Mouse (Mus musculus) hindbrain, embryonic 13.5 days (tissue): ENCODE measurements around the gene 1700016D06Rik. TPM values are rescaled to one million over a fixed set of nuclear protein-coding genes. Genes with fewer than 3 reads are reported as not detected.
"Not testable (repeated sequence)": the region's sequence is repeated elsewhere in the genome, so short reads cannot be mapped to it uniquely, and the experiment has no call there.

Experiments
- ATAC-seq: fragments of 200-750 bp; cut with Nextera tagmentation; 2 replicates; pipeline ENCODE4 v1.8.0; 2017; ENCODE audit warnings: moderate TSS enrichment; ENCODE audit not compliant: low FRiP score
- H3K27ac ChIP-seq: fragments of 300-500 bp; sonication (generic); 2 replicates; pipeline ENCODE4 v1.5.1; 2015; ENCODE audit warnings: inconsistent platforms, mild to moderate bottlenecking, moderate library complexity
- H3K27me3 ChIP-seq: fragments of 300-500 bp; sonication (generic); 2 replicates; pipeline ENCODE4 v1.6.1; 2015; ENCODE audit warnings: mild to moderate bottlenecking, inconsistent platforms
- H3K36me3 ChIP-seq: fragments of 300-500 bp; sonication (generic); 2 replicates; pipeline ENCODE4 v1.6.1; 2015; ENCODE audit warnings: mild to moderate bottlenecking, inconsistent platforms
- H3K4me1 ChIP-seq: fragments of 300-500 bp; sonication (generic); replicated peaks from 2 replicates; pipeline ENCODE4 v1.6.1; 2015; ENCODE audit warnings: inconsistent platforms
- H3K4me2 ChIP-seq: fragments of 300-500 bp; sonication (generic); 2 replicates; pipeline ENCODE4 v1.6.1; 2015; ENCODE audit warnings: inconsistent platforms, mild to moderate bottlenecking, moderate library complexity
- H3K4me3 ChIP-seq: fragments of 300-500 bp; sonication (generic); 2 replicates; pipeline ENCODE4 v1.5.1; 2015; ENCODE audit warnings: mild to moderate bottlenecking, inconsistent platforms
- H3K9ac ChIP-seq: fragments of 300-500 bp; sonication (generic); 2 replicates; pipeline ENCODE4 v1.6.1; 2015; ENCODE audit warnings: mild to moderate bottlenecking, inconsistent platforms
- H3K9me3 ChIP-seq: fragments of 300-500 bp; sonication (generic); 2 replicates; pipeline ENCODE4 v1.6.1; 2016; ENCODE audit warnings: inconsistent platforms
- WGBS: fragments of 180-500 bp; shearing (Covaris S2); methylation state at CpG from one replicate; pipeline ENCODE4 v1.1.7; 2015; 5-methylcytosine and 5-hydroxymethylcytosine counted together
- polyA plus RNA-seq: library from polyadenylated mRNA; unstranded; fragments of >200 nt; fragmentation: Nextera tagmentation; extraction: Ambion mirVana; gene quantifications from 2 replicates; pipeline ENCODE4 v1.2.1, GENCODE M21; 2015

The 1700016D06Rik gene
- polyA plus RNA-seq, 1 experiment from 2014 or later = not detected

- no peak for ATAC-seq
- 0 out of 2 replicates have a peak, but pooled peaks cover 11% of the 10 kb centered on the region for H3K27me3 ChIP-seq
- 81% methylated on average over 5 of the region's 5 CpGs for WGBS
- no peak overlapping the region for H3K27ac ChIP-seq
- no peaks in the 10 kb centered on the region for H3K36me3 ChIP-seq
- no peak overlapping the region for H3K9ac ChIP-seq
- H3K9me3 ChIP-seq = no peaks in the 10 kb centered on the region
- H3K4me1 ChIP-seq = peaks cover 4% of the 10 kb centered on the region
- no peak overlapping the region for H3K4me3 ChIP-seq
- no peak overlapping the region for H3K4me2 ChIP-seq
These were observed 1.3 kb downstream of the 1700016D06Rik start for GRCm38 (mm10) chr8:11699442-11700001.

GRCm38 (mm10) chr8:11697467-11697866 is 3.4 kb downstream of the 1700016D06Rik start:
- ATAC-seq = no peak
- peaks cover 4% of the 10 kb centered on the region for H3K4me1 ChIP-seq
- H3K9ac ChIP-seq = no peak overlapping the region
- H3K27me3 ChIP-seq = 0 out of 2 replicates have a peak, but pooled peaks cover 11% of the 10 kb centered on the region
- no peak overlapping the region for H3K27ac ChIP-seq
- H3K4me3 ChIP-seq = no peak overlapping the region
- WGBS = 89% methylated on average over 7 of the region's 7 CpGs
- H3K9me3 ChIP-seq = no peaks in the 10 kb centered on the region
- H3K36me3 ChIP-seq = no peaks in the 10 kb centered on the region
- no peak overlapping the region for H3K4me2 ChIP-seq

- Histone ChIP-seq H3K4me3 (no peak overlapping the region), H3K27me3 (0 out of 2 replicates have a peak, but pooled peaks cover 7% of the 10 kb centered on the region), H3K36me3 (no peaks in the 10 kb centered on the region), H3K9me3 (no peaks in the 10 kb centered on the region), H3K27ac (no peak overlapping the region), H3K4me1 (peaks cover 4% of the 10 kb centered on the region), H3K9ac (no peak overlapping the region), H3K4me2 (no peak overlapping the region)
- no peak for ATAC-seq
- whole genome bisulfite sequencing = 90% methylated on average over 3 of the region's 3 CpGs
These were observed 4.7 kb downstream of the 1700016D06Rik start for GRCm38 (mm10) chr8:11696176-11696575.

GRCm38 (mm10) chr8:11693972-11694371 is 6.9 kb downstream of the 1700016D06Rik start:
- Histone ChIP-seq H3K9me3 (no peaks in the 10 kb centered on the region), H3K27me3 (0 out of 2 replicates have a peak, but pooled peaks cover 4% of the 10 kb centered on the region), H3K4me3 (no peak overlapping the region), H3K36me3 (no peaks in the 10 kb centered on the region), H3K4me2 (no peak overlapping the region), H3K9ac (no peak overlapping the region), H3K27ac (no peak overlapping the region), H3K4me1 (no peaks in the 10 kb centered on the region)
- 88% methylated on average over 5 of the region's 5 CpGs for WGBS
- no peak for ATAC-seq

- H3K27me3 ChIP-seq = no peaks in the 10 kb centered on the region
- H3K4me2 ChIP-seq = no peak overlapping the region
These were observed 8.4 kb downstream of the 1700016D06Rik start for GRCm38 (mm10) chr8:11692455-11692854.

GRCm38 (mm10) chr8:11691761-11692160 is 9.1 kb downstream of the 1700016D06Rik start:
- no peak overlapping the region for H3K4me2 ChIP-seq
- no peak overlapping the region for H3K4me3 ChIP-seq
- H3K27me3 ChIP-seq = no peaks in the 10 kb centered on the region
- WGBS = 92% methylated on average over 6 of the region's 6 CpGs
- no peaks in the 10 kb centered on the region for H3K36me3 ChIP-seq
- no peaks in the 10 kb centered on the region for H3K9me3 ChIP-seq
- no peaks in the 10 kb centered on the region for H3K4me1 ChIP-seq
- H3K27ac ChIP-seq = no peak overlapping the region
- ATAC-seq = no peak
- no peak overlapping the region for H3K9ac ChIP-seq

More at GRCm38 (mm10) chr8:11692455-11692854, 8.4 kb downstream of the 1700016D06Rik start:
- no peak for ATAC-seq
- Histone ChIP-seq H3K9me3 (no peaks in the 10 kb centered on the region), H3K9ac (no peak overlapping the region), H3K27ac (no peak overlapping the region), H3K4me3 (no peak overlapping the region), H3K36me3 (no peaks in the 10 kb centered on the region), H3K4me1 (no peaks in the 10 kb centered on the region)
- 74% methylated on average over 1 of the region's 1 CpGs for WGBS

- Histone ChIP-seq H3K27me3 (no peaks in the 10 kb centered on the region), H3K27ac (no peak overlapping the region), H3K9ac (no peak overlapping the region), H3K4me3 (no peak overlapping the region), H3K36me3 (no peaks in the 10 kb centered on the region), H3K4me2 (no peak overlapping the region), H3K4me1 (no peaks in the 10 kb centered on the region), H3K9me3 (no peaks in the 10 kb centered on the region)
- WGBS = 92% methylated on average over 6 of the region's 6 CpGs
- no peak for ATAC-seq
These were observed 9.6 kb downstream of the 1700016D06Rik start for GRCm38 (mm10) chr8:11691284-11691683.

GRCm38 (mm10) chr8:11689945-11690344 is 10.9 kb downstream of the 1700016D06Rik start:
- no peak overlapping the region for H3K4me2 ChIP-seq
- ATAC-seq = no peak
- H3K27me3 ChIP-seq = no peaks in the 10 kb centered on the region
- H3K4me3 ChIP-seq = no peak overlapping the region
- 65% methylated on average over 7 of the region's 7 CpGs for WGBS
- H3K27ac ChIP-seq = no peak overlapping the region
- no peaks in the 10 kb centered on the region for H3K36me3 ChIP-seq
- H3K9ac ChIP-seq = no peak overlapping the region
- H3K4me1 ChIP-seq = no peaks in the 10 kb centered on the region
- no peaks in the 10 kb centered on the region for H3K9me3 ChIP-seq

- Histone ChIP-seq H3K4me3 (no peak overlapping the region), H3K9me3 (no peaks in the 10 kb centered on the region), H3K4me2 (no peak overlapping the region), H3K36me3 (no peaks in the 10 kb centered on the region), H3K9ac (no peak overlapping the region), H3K27ac (no peak overlapping the region), H3K4me1 (no peaks in the 10 kb centered on the region), H3K27me3 (no peaks in the 10 kb centered on the region)
- WGBS = 93% methylated on average over 5 of the region's 5 CpGs
- ATAC-seq = no peak
These were observed 13.6 kb downstream of the 1700016D06Rik start for GRCm38 (mm10) chr8:11687251-11687650.

GRCm38 (mm10) chr8:11684558-11684957 is 16.3 kb downstream of the 1700016D06Rik start:
- WGBS = 92% methylated on average over 7 of the region's 7 CpGs
- no peak overlapping the region for H3K4me3 ChIP-seq
- no peaks in the 10 kb centered on the region for H3K36me3 ChIP-seq
- H3K9ac ChIP-seq = no peak overlapping the region
- H3K4me1 ChIP-seq = no peaks in the 10 kb centered on the region
- no peak for ATAC-seq
- no peak overlapping the region for H3K4me2 ChIP-seq
- no peaks in the 10 kb centered on the region for H3K9me3 ChIP-seq
- no peak overlapping the region for H3K27ac ChIP-seq
- no peaks in the 10 kb centered on the region for H3K27me3 ChIP-seq

- Histone ChIP-seq H3K4me2 (no peak overlapping the region), H3K4me1 (no peaks in the 10 kb centered on the region), H3K36me3 (no peaks in the 10 kb centered on the region), H3K27me3 (no peaks in the 10 kb centered on the region), H3K27ac (no peak overlapping the region), H3K9me3 (no peaks in the 10 kb centered on the region), H3K9ac (no peak overlapping the region), H3K4me3 (no peak overlapping the region)
- ATAC-seq = no peak
- 87% methylated on average over 2 of the region's 2 CpGs for WGBS
These were observed 32.6 kb downstream of the 1700016D06Rik start for GRCm38 (mm10) chr8:11668308-11668707.

- H3K9ac ChIP-seq, ATAC-seq, H3K4me3 ChIP-seq, H3K4me2 ChIP-seq, H3K36me3 ChIP-seq, H3K9me3 ChIP-seq, H3K27ac ChIP-seq, H3K27me3 ChIP-seq, H3K4me1 ChIP-seq: not testable (repeated sequence)
- 68% methylated on average over 20 of the region's 20 CpGs for WGBS
These were observed 34.7 kb downstream of the 1700016D06Rik start for GRCm38 (mm10) chr8:11666023-11666716.

- no peak overlapping the region for H3K9ac ChIP-seq
- 86% methylated on average over 3 of the region's 3 CpGs for WGBS
- no peak overlapping the region for H3K4me3 ChIP-seq
- no peaks in the 10 kb centered on the region for H3K36me3 ChIP-seq
- no peak overlapping the region for H3K27ac ChIP-seq
- ATAC-seq = no peak
- H3K27me3 ChIP-seq = no peaks in the 10 kb centered on the region
- H3K4me1 ChIP-seq = 0 out of 2 replicates have a peak, but pooled peaks cover 3% of the 10 kb centered on the region
- no peak overlapping the region for H3K4me2 ChIP-seq
- H3K9me3 ChIP-seq = no peaks in the 10 kb centered on the region
These were observed 38.9 kb downstream of the 1700016D06Rik start for GRCm38 (mm10) chr8:11661969-11662368.
